Comparison of ENCODE assay signal across 22 mouse cellular contexts in genomic region chr11:72284532-72285182, GRCm38 (mm10). TPM values are rescaled to one million over a fixed set of nuclear protein-coding genes. Genes with fewer than 3 reads are reported as not detected.
A peak's percentile ranks its signal among the peaks of the same experiment; 100 is the strongest.
DNase-seq lines count a peak whose midpoint lies in the region; ATAC-seq lines count a peak whose summit lies in the region.
"Had no signal": no experiment of that assay in that cellular context is flagged by ENCODE, and none has a peak within 500 bp of the region (broad histone marks: within the 10 kb centered on the region; RNA-seq: fewer than 3 reads in every experiment).

No protein-coding gene starts in this region.

- intact Hi-C loops in left cerebral cortex, postnatal 25 days (cut with DNase I) = loop anchor here (2.0 kb wide), 1 partner anchor 38 kb away; no protein-coding TSS in a partner anchor

- peak; percentile 64; the same call in 1 of the 2 replicates for ATAC-seq in frontal cortex, adult (ENCODE audit: low TSS enrichment)
- ATAC-seq: CD4-positive, CD25-positive, alpha-beta regulatory T cell, adult 4 months; forebrain, embryonic 14.5 days; intestine, postnatal 0 days; midbrain, embryonic 15.5 days had no signal

- no peak for DNase-seq in frontal cortex, postnatal 10 days (ENCODE audit: low spot score in 2 of 2)
- peak; percentile 17 to 55 for DNase-seq in left cerebral cortex, postnatal 25 days (ENCODE audit: low spot score in 2 of 2)
- no peak for DNase-seq in left cerebral cortex, adult 8-10 months (ENCODE audit: low spot score in 2 of 2)
- peak; percentile 60 for DNase-seq in brain, adult 2 months (ENCODE audit: low read depth, low spot score)
- DNase-seq in layer of hippocampus, postnatal 14 days (ENCODE audit: low spot score in 2 of 2) = no peak
- no peak for DNase-seq in ovary, postnatal 14 days (ENCODE audit: low spot score)
- DNase-seq: adrenal gland, adult 8-10 months; cerebellum, adult 8-10 months; embryo, embryonic 11 days; gastrocnemius, postnatal 25 days; heart, adult 18-20 months; heart, postnatal 4 days; kidney, adult 9 months; kidney, postnatal 10 days; layer of hippocampus, adult 9-11 months had no signal

RNA-seq across cellular contexts. Expression of gene Xaf1, which starts 16.8 kb away (rescaled TPM):
- total RNA-seq in left cerebral cortex, postnatal 25 days (2021) = 1 to 10 TPM; 3.9 TPM
- total RNA-seq in left cerebral cortex, adult 8-10 months (2022) = 10 to 100 TPM in 2 of 4 experiments, 1 to 10 TPM in 2; 5.6 to 11.8 (median 10.1) TPM
- total RNA-seq in layer of hippocampus, postnatal 14 days (2021) = 1 to 10 TPM; 2.4 to 2.9 TPM

RNA-seq across cellular contexts. Expression of gene Slc13a5, which starts 17.6 kb away (rescaled TPM):
- 10 to 100 TPM; 18.0 to 19.6 TPM for total RNA-seq in left cerebral cortex, postnatal 25 days (2021)
- 10 to 100 TPM; 15.6 to 18.8 (median 17.2) TPM for total RNA-seq in left cerebral cortex, adult 8-10 months (2022)
- 10 to 100 TPM; 12.4 to 13.4 TPM for total RNA-seq in layer of hippocampus, postnatal 14 days (2021)
- total RNA-seq: heart, adult 18-20 months had no signal

RNA-seq across cellular contexts. Expression of gene Fbxo39, which starts 29.6 kb away (rescaled TPM):
- total RNA-seq in left cerebral cortex, postnatal 25 days (2021) = not detected
- total RNA-seq in left cerebral cortex, adult 8-10 months (2022) = not detected
- not detected for total RNA-seq in layer of hippocampus, postnatal 14 days (2021)
- total RNA-seq: adrenal gland, adult 8-10 months; adrenal gland, postnatal 4 days; gastrocnemius, postnatal 25 days; heart, adult 18-20 months; heart, postnatal 4 days; megakaryocyte progenitor cell, adult 5-6 weeks had no signal

Comparison
In these comparisons a context has a peak if more than half of its experiments do, and no peak if none do; other contexts are left out.
1. DNase-seq: peak in left cerebral cortex, postnatal 25 days (2 of 2) and brain, adult 2 months (single experiment); none in frontal cortex, postnatal 10 days (0 of 2), left cerebral cortex, adult 8-10 months (0 of 2), layer of hippocampus, postnatal 14 days (0 of 2) and ovary, postnatal 14 days (single experiment).